Mouse (Mus musculus) thymus, adult 2 months (tissue): Measurements from ENCODE around the gene Akap2.

Experiments
- CTCF ChIP-seq: fragments of 200-500 bp; IDR thresholded peaks from 2 replicates; pipeline ENCODE4 v1.5.1; 2012; ENCODE audit warnings: mild to moderate bottlenecking, control low read depth, low read length, moderate library complexity, borderline replicate concordance; ENCODE audit not compliant: control insufficient read depth, poor library complexity, insufficient read depth; ENCODE audit errors: extremely low read depth
- POLR2A ChIP-seq: fragments of 200-500 bp; IDR thresholded peaks from 2 replicates; pipeline ENCODE4 v1.6.1; 2012; ENCODE audit warnings: mild to moderate bottlenecking, low read length, control low read depth, moderate library complexity; ENCODE audit not compliant: control insufficient read depth, poor library complexity, insufficient read depth; ENCODE audit errors: extremely low read depth

DNA sequence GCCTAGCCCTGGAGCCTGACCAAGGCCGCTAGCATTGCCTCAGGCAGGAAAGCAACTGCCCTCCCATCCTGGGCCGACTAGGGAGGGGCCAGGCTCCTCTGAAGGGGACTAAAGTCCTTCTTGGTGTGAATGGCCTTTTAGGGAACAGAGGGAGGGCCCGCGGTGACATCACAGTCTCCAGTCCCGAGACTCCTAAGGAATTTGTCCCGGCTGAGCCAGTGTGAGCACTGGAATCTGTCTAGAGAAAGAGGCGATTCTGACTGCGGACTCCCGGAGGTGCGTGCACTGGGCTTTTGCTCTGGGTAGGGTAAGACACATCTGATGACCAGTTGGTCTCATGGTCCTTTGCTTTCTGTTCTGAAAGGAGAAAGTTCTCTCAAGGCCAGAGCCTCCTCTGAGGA is 127.6 kb downstream of the Akap2 start:
- TF ChIP-seq POLR2A (no peak), CTCF (no peak)
